Mouse (Mus musculus) hindbrain, postnatal 0 days (tissue): ENCODE measurements at regions not wholly inside any gene's neighbourhood (a gene's known extent, or its start where the extent isn't known, plus 50 kb on each side); places are given as distances from the start of the nearest gene placed in this dataset.
A peak's percentile ranks its signal among the peaks of the same experiment; 100 is the strongest.
"Not testable (repeated sequence)": the region's sequence is repeated elsewhere in the genome, so short reads cannot be mapped to it uniquely, and the experiment has no call there.

ENCODE experiments used
- ATAC-seq: fragments of 200-750 bp; cut with Nextera tagmentation; 2 replicates; pipeline ENCODE4 v1.8.0; 2017; ENCODE audit warnings: mild to moderate bottlenecking, moderate TSS enrichment, moderate library complexity
- DNase-seq: peaks from one replicate; pipeline ENCODE4 v3.0.0-alpha.2; 2015; ENCODE audit warnings: low spot score
- H3K27ac ChIP-seq: fragments of 300-500 bp; sonication (generic); 2 replicates; pipeline ENCODE4 v1.5.1; 2014; ENCODE audit warnings: mild to moderate bottlenecking
- H3K27me3 ChIP-seq: fragments of 300-500 bp; sonication (generic); 2 replicates; pipeline ENCODE4 v1.6.1; 2014; ENCODE audit warnings: low read length, mixed read lengths; ENCODE audit not compliant: insufficient read depth
- H3K36me3 ChIP-seq: fragments of 300-500 bp; sonication (generic); 2 replicates; pipeline ENCODE4 v1.6.1; 2014; ENCODE audit warnings: low read length, mixed read lengths; ENCODE audit not compliant: insufficient read depth
- H3K4me1 ChIP-seq: fragments of 300-500 bp; sonication (generic); 2 replicates; pipeline ENCODE4 v1.6.1; 2014; ENCODE audit warnings: antibody characterized with exemption, low read length, mixed read lengths; ENCODE audit not compliant: insufficient read depth
- H3K4me2 ChIP-seq: fragments of 300-500 bp; sonication (generic); 2 replicates; pipeline ENCODE4 v1.6.1; 2014; ENCODE audit warnings: low read depth, mild to moderate bottlenecking, low read length, moderate library complexity, mixed read lengths
- H3K4me3 ChIP-seq: fragments of 300-500 bp; sonication (generic); 2 replicates; pipeline ENCODE4 v1.5.1; 2014; ENCODE audit warnings: low read length
- H3K9ac ChIP-seq: fragments of 300-500 bp; sonication (generic); replicated peaks from 2 replicates; pipeline ENCODE4 v1.6.1; 2014; ENCODE audit warnings: mild to moderate bottlenecking, low read length, moderate library complexity, mixed read lengths
- H3K9me3 ChIP-seq: fragments of 300-500 bp; sonication (generic); 2 replicates; pipeline ENCODE4 v1.6.1; 2016; ENCODE audit warnings: low read length, mixed read lengths
- CTCF ChIP-seq: IDR thresholded peaks from 2 replicates; pipeline ENCODE4 v1.5.1; 2016; ENCODE audit warnings: antibody characterized with exemption, control low read depth, low read depth
- WGBS: fragments of 180-500 bp; shearing (Covaris S2); extraction: QIAGEN DNeasy Blood & Tissue Kit; methylation state at CpG from one replicate; pipeline ENCODE4 v1.1.7; 2014; 5-methylcytosine and 5-hydroxymethylcytosine counted together

- TF ChIP-seq CTCF = peak; percentile 19; the same call in 1 of the 2 replicates
- DNase-seq (peak; percentile 21), ATAC-seq (no peak)
- Histone ChIP-seq H3K9me3 (no peaks in the 10 kb centered on the region), H3K4me2 (no peak overlapping the region), H3K4me3 (no peak overlapping the region), H3K4me1 (no peaks in the 10 kb centered on the region), H3K9ac (no peak overlapping the region), H3K27ac (no peak overlapping the region), H3K36me3 (no peaks in the 10 kb centered on the region), H3K27me3 (no peaks in the 10 kb centered on the region)
- 88% methylated on average over 3 of the region's 3 CpGs for WGBS
Measured at GRCm38 (mm10) chr15:41986264-41986663, 1852.1 kb downstream of the 9330182O14Rik start.

- Histone ChIP-seq H3K36me3 (no peaks in the 10 kb centered on the region), H3K27ac (no peak overlapping the region), H3K9ac (no peak overlapping the region), H3K4me1 (no peaks in the 10 kb centered on the region), H3K4me2 (no peak overlapping the region), H3K9me3 (no peaks in the 10 kb centered on the region), H3K27me3 (no peaks in the 10 kb centered on the region), H3K4me3 (no peak overlapping the region)
- DNase-seq (no peak), ATAC-seq (no peak)
- TF ChIP-seq CTCF = no peak
- WGBS = 42% methylated on average over 2 of the region's 2 CpGs
Measured at GRCm38 (mm10) chr15:41989065-41989464, 1854.9 kb downstream of the 9330182O14Rik start.

DNA sequence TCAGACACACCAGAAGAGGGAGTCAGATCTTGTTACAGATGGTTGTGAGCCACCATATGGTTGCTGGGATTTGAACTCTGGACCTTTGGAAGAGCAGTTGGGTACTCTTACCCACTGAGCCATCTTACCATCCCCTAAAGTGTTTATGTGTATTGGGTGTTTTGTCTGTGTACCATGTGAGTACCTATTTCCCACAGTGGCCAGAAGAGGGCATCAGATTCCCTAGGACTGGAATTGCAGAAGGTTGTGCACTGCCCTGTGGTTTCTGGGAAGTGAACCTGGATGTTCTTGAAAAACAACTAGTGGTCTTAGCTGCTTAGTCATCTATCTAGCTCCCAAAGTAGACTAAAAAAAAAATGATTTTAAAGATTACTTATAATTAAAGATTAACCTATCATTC lies 1857.7 kb downstream of the 9330182O14Rik start:
- TF ChIP-seq CTCF = no peak; the same call in none of the 2 replicates
- ATAC-seq (no peak), DNase-seq (no peak)

GRCm38 (mm10) chr15:42032286-42032685 lies 1898.1 kb downstream of the 9330182O14Rik start:
- H3K4me3 ChIP-seq, H3K36me3 ChIP-seq, H3K9ac ChIP-seq, H3K9me3 ChIP-seq, ATAC-seq, H3K4me1 ChIP-seq, H3K27ac ChIP-seq, DNase-seq, H3K27me3 ChIP-seq, H3K4me2 ChIP-seq: not testable (repeated sequence)
- 89% methylated on average over 12 of the region's 12 CpGs for WGBS

More for the DNA sequence above, 1857.7 kb downstream of the 9330182O14Rik start:
- no peaks in the 10 kb centered on the region for H3K36me3 ChIP-seq
- no peaks in the 10 kb centered on the region for H3K9me3 ChIP-seq
- no peaks in the 10 kb centered on the region for H3K4me1 ChIP-seq
- no peaks in the 10 kb centered on the region for H3K27me3 ChIP-seq
- no peak overlapping the region for H3K4me2 ChIP-seq
- no peak overlapping the region for H3K4me3 ChIP-seq
- no peak overlapping the region for H3K27ac ChIP-seq
- H3K9ac ChIP-seq = no peak overlapping the region

DNA sequence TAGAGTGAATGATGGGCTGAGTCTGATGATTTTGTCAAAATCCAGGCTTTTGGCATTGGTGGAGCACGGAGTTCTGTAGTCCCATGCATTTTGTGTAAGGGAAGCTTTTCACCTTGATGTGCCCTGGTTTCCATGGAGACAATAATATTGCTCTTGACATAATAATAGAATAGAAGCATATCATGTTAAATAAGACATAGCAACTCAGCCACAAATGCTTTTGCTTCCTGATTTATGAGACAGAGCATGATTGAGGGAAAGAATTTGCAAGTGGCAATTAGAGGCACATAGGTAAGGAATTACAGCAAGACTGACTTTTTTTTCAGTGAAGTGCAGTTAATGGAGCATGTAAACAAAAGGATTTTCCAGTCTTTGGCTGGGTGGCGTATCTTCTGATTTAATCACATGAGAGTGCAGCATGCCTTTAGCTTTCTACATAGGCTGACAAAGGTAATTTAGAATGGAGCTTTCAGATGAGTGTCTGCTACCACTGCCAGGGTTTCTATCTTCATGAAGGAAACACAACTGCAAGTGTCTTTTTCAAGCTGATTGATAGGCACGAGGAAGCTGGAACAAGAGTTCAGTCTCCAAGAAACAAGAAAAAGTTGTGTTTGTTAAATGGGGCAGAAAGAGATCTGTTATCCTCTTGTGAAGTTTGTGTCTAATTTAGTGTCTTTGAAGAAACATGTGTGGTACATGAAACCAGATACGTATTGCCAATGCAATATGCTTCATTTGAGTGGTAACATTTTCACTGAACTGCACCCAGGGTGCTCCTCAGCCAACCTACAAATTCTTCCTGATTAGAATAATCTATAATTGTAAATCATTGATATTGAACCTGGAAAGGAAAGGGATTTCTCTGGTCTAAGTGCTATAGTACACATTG lies 1913.2 kb downstream of the 9330182O14Rik start:
- Histone ChIP-seq H3K27ac (no peak overlapping the region), H3K9ac (no peak overlapping the region), H3K4me1 (no peaks in the 10 kb centered on the region), H3K27me3 (no peaks in the 10 kb centered on the region), H3K4me3 (no peak overlapping the region), H3K4me2 (no peak overlapping the region), H3K36me3 (no peaks in the 10 kb centered on the region), H3K9me3 (no peaks in the 10 kb centered on the region)
- TF ChIP-seq CTCF = no peak
- DNase-seq (no peak), ATAC-seq (no peak)
- WGBS = 38% methylated on average over 4 of the region's 4 CpGs

- peak; percentile 38 for ATAC-seq
- no peak for TF ChIP-seq CTCF
Measured at GRCm38 (mm10) chr15:42056772-42057171, 1922.6 kb downstream of the 9330182O14Rik start.

DNA sequence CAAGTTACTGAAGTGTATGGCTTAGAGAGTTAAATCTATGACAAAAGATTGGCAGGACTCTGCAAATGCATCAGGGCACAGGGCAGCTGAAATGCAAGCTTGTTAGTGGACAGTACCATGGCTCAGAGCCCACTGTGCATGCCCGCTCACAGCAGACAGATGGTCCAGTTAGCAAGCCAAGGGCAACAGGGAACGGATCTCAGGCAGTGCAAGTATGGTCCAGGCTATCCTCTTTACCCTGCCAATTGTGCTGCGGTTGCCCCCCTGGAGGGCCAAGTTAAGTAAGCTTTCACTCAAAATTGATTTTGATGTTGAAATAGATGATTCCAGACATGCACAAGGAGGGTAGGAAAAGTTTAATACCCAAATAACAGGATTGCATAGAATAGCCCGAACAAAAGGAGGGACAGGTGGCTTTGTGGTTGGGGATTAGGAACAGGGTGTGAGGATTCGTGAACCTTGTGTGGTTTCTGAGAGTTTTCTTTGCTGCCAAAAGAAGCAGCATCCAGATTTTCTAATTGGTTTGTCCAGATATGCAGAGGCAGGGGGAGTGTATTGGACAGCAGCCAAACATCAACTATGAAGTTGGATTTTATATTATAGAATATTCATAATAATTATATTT lies 1934.2 kb downstream of the 9330182O14Rik start:
- Histone ChIP-seq H3K4me2 (no peak overlapping the region), H3K9ac (no peak overlapping the region), H3K27ac (no peak overlapping the region), H3K36me3 (no peaks in the 10 kb centered on the region), H3K9me3 (no peaks in the 10 kb centered on the region), H3K4me1 (no peaks in the 10 kb centered on the region), H3K4me3 (no peak overlapping the region), H3K27me3 (no peaks in the 10 kb centered on the region)
- DNase-seq = peak; percentile 84
- ATAC-seq = peak; percentile 96
- no peak for TF ChIP-seq CTCF
- WGBS = 43% methylated on average over 5 of the region's 5 CpGs

More at GRCm38 (mm10) chr15:42056772-42057171, 1922.6 kb downstream of the 9330182O14Rik start:
- H3K27me3 ChIP-seq = no peaks in the 10 kb centered on the region
- H3K9me3 ChIP-seq = no peaks in the 10 kb centered on the region
- no peak overlapping the region for H3K9ac ChIP-seq
- WGBS = 48% methylated on average over 3 of the region's 3 CpGs
- H3K4me2 ChIP-seq = no peak overlapping the region
- no peaks in the 10 kb centered on the region for H3K36me3 ChIP-seq
- H3K4me1 ChIP-seq = no peaks in the 10 kb centered on the region
- no peak overlapping the region for H3K27ac ChIP-seq
- no peak overlapping the region for H3K4me3 ChIP-seq
- peak; percentile 64 for DNase-seq
